Mouse (Mus musculus) lung, postnatal 0 days (tissue): ENCODE data around the gene Ints6. TPM values are rescaled to one million over a fixed set of nuclear protein-coding genes. Genes with fewer than 3 reads are reported as not detected.
"Not testable (repeated sequence)": the region's sequence is repeated elsewhere in the genome, so short reads cannot be mapped to it uniquely, and the experiment has no call there.

Source experiments
- ATAC-seq: fragments of 200-750 bp; cut with Nextera tagmentation; 2 replicates; pipeline ENCODE4 v1.8.0; 2017; ENCODE audit warnings: moderate library complexity
- DNase-seq: peaks from one replicate; pipeline ENCODE4 v3.0.0-alpha.2; 2016; ENCODE audit warnings: low spot score
- H3K27ac ChIP-seq: fragments of 300-500 bp; sonication (generic); 2 replicates; pipeline ENCODE4 v1.5.1; 2014; ENCODE audit warnings: antibody characterized with exemption, mild to moderate bottlenecking, low read length, mixed read lengths
- H3K27me3 ChIP-seq: fragments of 300-500 bp; sonication (generic); replicated peaks from 2 replicates; pipeline ENCODE4 v1.6.1; 2014; ENCODE audit warnings: low read length, mixed read lengths; ENCODE audit not compliant: insufficient read depth
- H3K36me3 ChIP-seq: fragments of 300-500 bp; sonication (generic); 2 replicates; pipeline ENCODE4 v1.6.1; 2014; ENCODE audit warnings: low read length, mixed read lengths; ENCODE audit not compliant: insufficient read depth
- H3K4me1 ChIP-seq: fragments of 300-500 bp; sonication (generic); 2 replicates; pipeline ENCODE4 v1.6.1; 2014; ENCODE audit warnings: antibody characterized with exemption, low read depth, low read length, mixed read lengths; ENCODE audit not compliant: insufficient read depth
- H3K4me2 ChIP-seq: fragments of 300-500 bp; sonication (generic); replicated peaks from 2 replicates; pipeline ENCODE4 v1.6.1; 2014; ENCODE audit warnings: low read depth, mild to moderate bottlenecking, low read length, moderate library complexity, mixed read lengths
- H3K4me3 ChIP-seq: fragments of 300-500 bp; sonication (generic); 2 replicates; pipeline ENCODE4 v1.5.1; 2014; ENCODE audit warnings: low read depth, low read length
- H3K9ac ChIP-seq: fragments of 300-500 bp; sonication (generic); replicated peaks from 2 replicates; pipeline ENCODE4 v1.6.1; 2014; ENCODE audit warnings: low read depth, mild to moderate bottlenecking
- H3K9me3 ChIP-seq: fragments of 300-500 bp; sonication (generic); 2 replicates; pipeline ENCODE4 v1.6.1; 2016; ENCODE audit warnings: low read length, mixed read lengths
- CTCF ChIP-seq: IDR thresholded peaks from 2 replicates; pipeline ENCODE4 v1.5.1; 2016; ENCODE audit warnings: antibody characterized with exemption, mild to moderate bottlenecking
- EP300 ChIP-seq: IDR thresholded peaks from 2 replicates; pipeline ENCODE4 v1.6.1; 2016; ENCODE audit warnings: antibody characterized with exemption, mild to moderate bottlenecking, control low read depth
- WGBS: fragments of 180-500 bp; shearing (Covaris S2); extraction: QIAGEN DNeasy Blood & Tissue Kit; methylation state at CpG from one replicate; pipeline ENCODE4 v1.1.7; 2014; 5-methylcytosine and 5-hydroxymethylcytosine counted together
- polyA plus RNA-seq: library from polyadenylated mRNA; unstranded; fragments of >200 nt; fragmentation: Nextera tagmentation; extraction: Ambion mirVana; gene quantifications from 2 replicates; pipeline ENCODE4 v1.2.1, GENCODE M21; 2015

Ints6 gene
- polyA plus RNA-seq, 1 experiment from 2014 or later: 9.8 TPM

DNA sequence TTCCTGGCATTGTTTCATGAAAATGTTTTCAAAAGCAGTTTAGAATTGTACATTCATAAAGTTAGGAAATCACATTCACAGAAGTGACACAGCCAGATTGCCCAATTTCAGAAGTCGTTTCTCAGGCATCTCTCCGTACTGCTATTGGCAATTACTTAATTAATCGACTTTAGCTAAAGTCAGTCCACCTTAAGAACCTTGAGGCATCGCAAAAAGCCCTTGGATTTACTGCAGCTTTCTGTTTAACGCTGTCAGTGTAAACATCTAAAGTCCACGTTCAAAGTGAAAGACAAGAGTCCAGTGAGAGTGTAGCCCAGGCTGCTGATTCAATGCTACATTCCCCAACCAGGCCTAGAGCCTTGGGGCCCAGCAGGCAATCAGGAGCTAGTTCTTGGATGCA lies 98.6 kb downstream of the Ints6 start:
- Histone ChIP-seq H3K9me3 (no peaks in the 10 kb centered on the region), H3K36me3 (no peaks in the 10 kb centered on the region), H3K4me1 (no peaks in the 10 kb centered on the region), H3K4me3 (no peak overlapping the region), H3K4me2 (no peak overlapping the region), H3K9ac (no peak overlapping the region), H3K27ac (no peak overlapping the region), H3K27me3 (no peaks in the 10 kb centered on the region)
- TF ChIP-seq CTCF (no peak), EP300 (no peak)
- DNase-seq (peak; percentile 75), ATAC-seq (no peak)
- WGBS: 51% methylated on average over 6 of the region's 6 CpGs

DNA sequence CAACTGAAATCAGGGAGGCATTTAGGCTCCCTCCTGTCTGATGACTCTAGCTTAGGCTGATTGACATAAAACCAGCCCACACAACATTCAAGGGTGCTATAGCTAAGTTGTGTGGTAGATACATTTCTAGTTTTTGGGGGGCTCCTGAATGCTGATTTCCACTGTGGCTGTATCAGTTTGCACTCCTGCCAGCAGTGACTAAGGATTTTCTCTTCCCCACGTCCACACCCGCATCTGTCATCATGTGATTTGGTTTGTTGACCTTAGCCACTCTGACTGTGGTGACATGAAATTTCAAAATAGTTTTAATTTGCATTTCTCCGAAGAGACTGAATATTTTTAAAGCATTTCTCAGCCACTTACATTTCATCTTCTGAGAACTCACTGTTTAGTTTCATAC lies 103.5 kb downstream of the Ints6 start:
- H3K36me3 ChIP-seq: no peaks in the 10 kb centered on the region
- ATAC-seq (no peak), DNase-seq (no peak)
- H3K4me2 ChIP-seq: no peak overlapping the region
- no peak overlapping the region for H3K9ac ChIP-seq
- no peaks in the 10 kb centered on the region for H3K27me3 ChIP-seq
- TF ChIP-seq CTCF (no peak), EP300 (no peak)
- no peaks in the 10 kb centered on the region for H3K4me1 ChIP-seq
- no peak overlapping the region for H3K4me3 ChIP-seq
- WGBS: 48% methylated on average over 3 of the region's 3 CpGs
- H3K9me3 ChIP-seq: no peaks in the 10 kb centered on the region
- no peak overlapping the region for H3K27ac ChIP-seq

DNA sequence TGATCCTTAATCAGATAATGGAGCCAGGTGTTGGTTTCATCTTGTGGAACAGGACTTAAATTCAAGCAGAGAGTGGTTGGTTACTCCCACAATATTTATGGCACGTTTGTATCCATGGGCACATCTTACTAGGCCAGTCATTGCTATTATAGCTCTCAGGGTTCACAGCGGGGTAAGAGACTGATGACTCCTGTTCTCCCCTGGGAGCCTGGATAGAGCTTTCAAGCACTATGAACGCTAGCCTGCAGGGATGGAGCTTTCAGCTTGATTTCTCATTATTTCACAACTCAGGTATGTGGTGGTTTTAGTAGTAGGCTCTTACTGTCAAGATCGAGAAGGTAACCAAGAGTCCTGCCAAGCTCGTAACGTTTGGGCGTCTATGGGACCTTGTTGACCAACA lies 105.0 kb downstream of the Ints6 start:
- no peak overlapping the region for H3K4me3 ChIP-seq
- ATAC-seq: no peak
- no peak overlapping the region for H3K27ac ChIP-seq
- no peak for DNase-seq
- H3K4me1 ChIP-seq: no peaks in the 10 kb centered on the region
- no peaks in the 10 kb centered on the region for H3K9me3 ChIP-seq
- no peaks in the 10 kb centered on the region for H3K36me3 ChIP-seq
- H3K9ac ChIP-seq: no peak overlapping the region
- WGBS: 80% methylated on average over 7 of the region's 7 CpGs
- H3K27me3 ChIP-seq: no peaks in the 10 kb centered on the region
- TF ChIP-seq CTCF (no peak), EP300 (no peak)
- no peak overlapping the region for H3K4me2 ChIP-seq

DNA sequence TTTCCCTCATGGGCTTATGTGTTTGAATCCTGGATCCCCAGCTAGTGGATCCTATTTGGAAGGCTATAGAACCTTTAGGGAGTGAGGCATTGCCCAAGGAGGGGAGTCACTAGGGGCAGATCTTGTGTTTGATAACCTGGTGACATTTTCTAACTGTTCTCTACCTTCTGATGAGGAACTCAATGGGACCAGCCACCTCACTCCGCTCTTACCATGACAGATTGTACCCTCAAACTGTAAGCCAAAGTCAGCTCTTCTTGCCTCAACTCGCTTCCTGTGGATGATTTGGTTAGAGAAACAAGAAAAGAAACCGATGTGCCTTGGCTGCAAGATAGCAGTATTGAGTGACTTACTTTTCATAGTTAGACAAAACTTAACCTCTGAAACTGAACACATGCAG lies 109.2 kb downstream of the Ints6 start:
- no peaks in the 10 kb centered on the region for H3K27me3 ChIP-seq
- no peak overlapping the region for H3K4me2 ChIP-seq
- DNase-seq: no peak
- no peaks in the 10 kb centered on the region for H3K36me3 ChIP-seq
- no peak overlapping the region for H3K9ac ChIP-seq
- TF ChIP-seq EP300: no peak
- no peak for TF ChIP-seq CTCF
- H3K4me1 ChIP-seq: no peaks in the 10 kb centered on the region
- no peak for ATAC-seq
- H3K27ac ChIP-seq: no peak overlapping the region
- 82% methylated on average over 3 of the region's 3 CpGs for WGBS
- no peaks in the 10 kb centered on the region for H3K9me3 ChIP-seq
- H3K4me3 ChIP-seq: no peak overlapping the region

DNA sequence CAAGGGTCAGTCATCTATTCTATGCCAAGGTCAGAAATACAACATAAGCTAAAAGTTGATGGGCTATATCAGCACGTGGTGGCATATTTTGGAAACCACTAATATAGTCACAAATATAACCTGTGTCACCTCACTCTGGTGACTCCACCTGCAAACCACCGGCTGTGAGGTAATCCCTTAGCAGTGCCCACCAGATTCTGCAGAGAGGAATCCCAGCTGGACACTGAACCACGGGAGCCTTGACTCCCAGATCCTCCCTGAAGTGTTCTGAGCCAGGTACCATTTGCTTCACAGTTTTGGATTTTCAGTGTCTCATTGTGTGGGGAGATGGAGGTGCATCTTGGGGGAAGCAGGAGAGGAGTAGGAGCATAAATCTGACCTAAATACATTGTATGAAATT lies 110.6 kb downstream of the Ints6 start:
- no peak for DNase-seq
- no peaks in the 10 kb centered on the region for H3K36me3 ChIP-seq
- no peak for TF ChIP-seq CTCF
- TF ChIP-seq EP300: no peak

DNA sequence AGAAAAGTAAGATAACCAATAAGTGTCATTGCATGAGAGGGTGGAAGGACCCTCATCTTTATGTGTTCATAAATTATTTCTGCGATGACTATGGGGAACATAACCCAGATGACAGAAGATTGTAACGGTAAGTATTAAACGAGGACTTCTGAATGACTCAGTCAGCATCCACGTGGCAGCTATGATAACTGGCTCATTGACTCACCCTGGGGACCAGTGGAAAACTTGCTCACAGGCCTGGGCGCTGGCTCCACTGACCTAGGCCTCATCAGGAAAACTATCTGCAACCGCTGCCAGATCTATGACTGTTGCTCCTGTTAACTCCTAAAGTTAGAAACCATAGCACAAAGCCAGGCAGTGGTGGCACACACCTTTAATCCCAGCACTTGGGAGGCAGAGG lies 112.6 kb downstream of the Ints6 start:
- Histone ChIP-seq H3K27ac (no peak overlapping the region), H3K27me3 (no peaks in the 10 kb centered on the region), H3K9me3 (no peaks in the 10 kb centered on the region), H3K9ac (no peak overlapping the region), H3K4me3 (no peak overlapping the region), H3K36me3 (no peaks in the 10 kb centered on the region), H3K4me1 (no peaks in the 10 kb centered on the region), H3K4me2 (no peak overlapping the region)
- no peak for ATAC-seq
- DNase-seq: no peak
- WGBS: 85% methylated on average over 6 of the region's 6 CpGs
- TF ChIP-seq CTCF (no peak), EP300 (no peak)

More for the DNA sequence above, 110.6 kb downstream of the Ints6 start:
- Histone ChIP-seq H3K27me3 (no peaks in the 10 kb centered on the region), H3K4me2 (no peak overlapping the region), H3K27ac (no peak overlapping the region), H3K4me1 (no peaks in the 10 kb centered on the region), H3K9me3 (no peaks in the 10 kb centered on the region), H3K9ac (no peak overlapping the region), H3K4me3 (no peak overlapping the region)
- WGBS: 62% methylated on average over 3 of the region's 3 CpGs
- no peak for ATAC-seq

DNA sequence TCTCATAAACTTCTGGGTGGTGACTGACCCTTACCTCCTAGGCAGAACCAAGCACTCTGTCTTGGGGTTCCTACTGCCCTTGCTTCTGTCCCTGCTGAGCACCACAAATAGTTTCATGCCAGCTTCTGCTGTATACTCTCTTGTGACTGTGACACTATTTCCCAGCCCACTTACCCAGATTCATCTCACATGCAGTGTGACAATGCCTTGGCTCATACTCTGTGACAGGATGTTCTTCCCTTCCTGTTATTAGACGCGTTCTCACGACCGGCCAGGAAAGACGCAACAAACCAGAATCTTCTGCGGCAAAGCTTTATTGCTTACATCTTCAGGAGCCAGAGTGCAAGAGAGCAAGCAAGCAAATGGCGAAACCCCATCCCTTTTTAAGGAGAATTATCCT lies 118.6 kb downstream of the Ints6 start:
- not testable (repeated sequence) for H3K9me3 ChIP-seq, H3K4me1 ChIP-seq, H3K27me3 ChIP-seq, H3K4me3 ChIP-seq, H3K4me2 ChIP-seq, H3K9ac ChIP-seq, H3K27ac ChIP-seq, H3K36me3 ChIP-seq
- TF ChIP-seq EP300: 0 out of 2 replicates have a peak, but pooled peaks have one; percentile 45
- 53% methylated on average over 5 of the region's 7 CpGs for WGBS
- peak; percentile 66 for DNase-seq
- ATAC-seq: peak; percentile 93
